In the genomic region with DNA sequence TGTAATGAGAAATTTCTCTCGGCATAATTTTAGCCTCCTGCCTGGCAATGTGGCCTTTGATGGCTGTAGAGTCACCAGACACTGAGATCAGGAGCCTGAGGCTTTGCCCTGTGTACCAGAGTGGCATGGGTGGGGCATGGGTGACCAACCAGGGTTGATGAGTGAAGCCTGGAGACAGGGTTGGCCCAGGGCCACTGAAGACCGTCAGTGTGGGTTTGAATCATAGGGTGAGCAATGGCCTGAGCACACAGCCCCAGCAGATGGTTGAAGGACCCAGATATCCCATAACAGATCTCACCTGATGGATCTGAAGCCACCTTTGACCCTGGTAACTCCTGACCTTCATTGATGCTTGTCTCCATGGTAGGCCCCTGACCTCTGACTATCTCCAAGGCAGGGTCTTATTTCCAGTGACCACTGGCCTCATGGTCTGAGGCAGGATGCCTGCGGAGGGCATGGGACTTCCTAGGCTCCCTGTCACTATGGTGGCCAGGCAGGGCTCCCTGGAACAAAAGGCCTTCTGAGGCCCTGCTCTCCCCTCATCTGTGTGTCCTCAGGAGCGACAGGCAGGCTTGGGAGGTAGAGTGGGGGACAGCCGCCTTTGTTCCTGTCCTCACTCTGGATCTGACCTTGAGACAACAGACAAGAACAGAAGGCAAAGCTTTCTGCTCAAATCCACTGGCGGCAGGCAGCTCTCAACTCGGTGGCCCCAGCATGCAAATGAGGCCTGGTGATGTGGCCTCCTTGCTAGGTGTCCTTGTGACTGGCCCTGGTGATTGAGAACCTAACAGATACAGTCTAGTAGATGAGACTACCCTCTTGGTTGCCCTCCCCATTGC, we compare ENCODE assay signal across 14 mouse cellular contexts. TPM values are rescaled to one million over a fixed set of nuclear protein-coding genes. Genes with fewer than 3 reads are reported as not detected.
A peak's percentile ranks its signal among the peaks of the same experiment; 100 is the strongest.
DNase-seq lines count a peak whose midpoint lies in the region; ATAC-seq and TF ChIP-seq lines count a peak whose summit lies in the region.
"Had no signal": no experiment of that assay in that cellular context is flagged by ENCODE, and none has a peak within 500 bp of the region (broad histone marks: within the 10 kb centered on the region; RNA-seq: fewer than 3 reads in every experiment).

No protein-coding gene starts in this region.

- no peak for TF ChIP-seq CTCF in hindbrain, postnatal 0 days (IDR thresholded peaks at IDR 0.05; ENCODE audit: low read depth)

- H3K36me3 ChIP-seq in forebrain, embryonic 13.5 days (ENCODE audit: poor library complexity, severe bottlenecking) = peaks cover 9% of the 10 kb centered on the region; the same call in 1 of the 2 replicates
- no peaks in the 10 kb centered on the region for H3K36me3 ChIP-seq in forebrain, embryonic 16.5 days (ENCODE audit: control insufficient read depth, insufficient read depth)
- H3K36me3 ChIP-seq in hindbrain, embryonic 11.5 days (ENCODE audit: control insufficient read depth, insufficient read depth, low read length) = no peaks in the 10 kb centered on the region
- H3K36me3 ChIP-seq in hindbrain, postnatal 0 days (ENCODE audit: insufficient read depth, low read length) = no peaks in the 10 kb centered on the region

- ATAC-seq in forebrain, embryonic 13.5 days = no peak
- no peak for ATAC-seq in forebrain, embryonic 16.5 days
- no peak for ATAC-seq in hindbrain, embryonic 11.5 days (ENCODE audit: low FRiP score)
- no peak for ATAC-seq in hindbrain, postnatal 0 days
- ATAC-seq: lung, postnatal 0 days had no signal

- H3K4me1 ChIP-seq in forebrain, embryonic 13.5 days = peaks cover 49% of the 10 kb centered on the region
- peaks cover 31% of the 10 kb centered on the region for H3K4me1 ChIP-seq in forebrain, embryonic 16.5 days (replicated peaks; ENCODE audit: control insufficient read depth, insufficient read depth, low read length)
- peaks cover 14% of the 10 kb centered on the region for H3K4me1 ChIP-seq in hindbrain, embryonic 11.5 days (replicated peaks; ENCODE audit: control insufficient read depth, insufficient read depth, low read length)
- H3K4me1 ChIP-seq in hindbrain, postnatal 0 days (ENCODE audit: insufficient read depth, low read length) = 0 out of 2 replicates have a peak, but pooled peaks cover 7% of the 10 kb centered on the region

- 70% methylated on average over 7 of the region's 7 CpGs for WGBS in forebrain, embryonic 13.5 days
- WGBS in forebrain, embryonic 16.5 days = 70% methylated on average over 7 of the region's 7 CpGs
- 61% methylated on average over 7 of the region's 7 CpGs for WGBS in hindbrain, embryonic 11.5 days
- 52% methylated on average over 7 of the region's 7 CpGs for WGBS in hindbrain, postnatal 0 days

- peak overlapping the region; percentile 10; the same call in 1 of the 2 replicates for H3K9ac ChIP-seq in forebrain, embryonic 13.5 days
- no peak overlapping the region for H3K9ac ChIP-seq in forebrain, embryonic 16.5 days (replicated peaks; ENCODE audit: low read depth, low read length)
- peak overlapping the region; percentile 19; the same call in 1 of the 2 replicates for H3K9ac ChIP-seq in hindbrain, embryonic 11.5 days (ENCODE audit: low read depth, low read length)
- no peak overlapping the region for H3K9ac ChIP-seq in hindbrain, postnatal 0 days (replicated peaks; ENCODE audit: low read length)
- H3K9ac ChIP-seq: kidney, embryonic 15.5 days had no signal

- no peak overlapping the region for H3K4me2 ChIP-seq in forebrain, embryonic 13.5 days
- no peak overlapping the region for H3K4me2 ChIP-seq in forebrain, embryonic 16.5 days (ENCODE audit: low read length)
- H3K4me2 ChIP-seq in hindbrain, embryonic 11.5 days (replicated peaks; ENCODE audit: low read depth, low read length) = no peak overlapping the region
- no peak overlapping the region for H3K4me2 ChIP-seq in hindbrain, postnatal 0 days (ENCODE audit: low read depth, low read length)
- H3K4me2 ChIP-seq: kidney, embryonic 15.5 days; liver, embryonic 11.5 days had no signal

- no peak overlapping the region for H3K27ac ChIP-seq in forebrain, embryonic 13.5 days
- no peak overlapping the region for H3K27ac ChIP-seq in forebrain, embryonic 16.5 days (ENCODE audit: low read length)
- no peak overlapping the region for H3K27ac ChIP-seq in hindbrain, embryonic 11.5 days (ENCODE audit: low read depth, low read length)
- no peak overlapping the region for H3K27ac ChIP-seq in hindbrain, postnatal 0 days
- H3K27ac ChIP-seq: kidney, embryonic 15.5 days had no signal

- DNase-seq in hindbrain, embryonic 11.5 days (ENCODE audit: low spot score) = no peak
- DNase-seq in hindbrain, postnatal 0 days (ENCODE audit: low spot score) = no peak
- DNase-seq in Muller cell, postnatal 12 days (ENCODE audit: inconsistent ontology term) = peak; percentile 69
- DNase-seq in induced T-regulatory cell, adult 2 months (ENCODE audit: low read depth) = peak; percentile 10
- DNase-seq in spleen, postnatal 10 days (ENCODE audit: low spot score in 2 of 2) = no peak
- DNase-seq in testis, postnatal 10 days (ENCODE audit: low spot score) = no peak
- DNase-seq: cerebellum, adult 18-20 months; gastrocnemius, postnatal 10 days; thymus, postnatal 4 days had no signal

- H3K9me3 ChIP-seq in forebrain, embryonic 13.5 days (replicated peaks) = no peaks in the 10 kb centered on the region
- H3K9me3 ChIP-seq in forebrain, embryonic 16.5 days (ENCODE audit: control insufficient read depth, low read length) = no peaks in the 10 kb centered on the region
- H3K9me3 ChIP-seq in hindbrain, embryonic 11.5 days (ENCODE audit: control insufficient read depth, low read length) = no peaks in the 10 kb centered on the region
- H3K9me3 ChIP-seq in hindbrain, postnatal 0 days (ENCODE audit: low read length) = no peaks in the 10 kb centered on the region
- H3K9me3 ChIP-seq: kidney, embryonic 15.5 days had no signal

- H3K4me3 ChIP-seq in forebrain, embryonic 13.5 days = no peak overlapping the region
- no peak overlapping the region for H3K4me3 ChIP-seq in forebrain, embryonic 16.5 days (replicated peaks; ENCODE audit: low read length)
- no peak overlapping the region for H3K4me3 ChIP-seq in hindbrain, embryonic 11.5 days (ENCODE audit: low read depth, low read length)
- H3K4me3 ChIP-seq in hindbrain, postnatal 0 days (ENCODE audit: low read length) = no peak overlapping the region
- H3K4me3 ChIP-seq: kidney, embryonic 15.5 days had no signal

- no peaks in the 10 kb centered on the region for H3K27me3 ChIP-seq in forebrain, embryonic 13.5 days
- H3K27me3 ChIP-seq in forebrain, embryonic 16.5 days (replicated peaks; ENCODE audit: control insufficient read depth, insufficient read depth, low read length) = no peaks in the 10 kb centered on the region
- no peaks in the 10 kb centered on the region for H3K27me3 ChIP-seq in hindbrain, embryonic 11.5 days (ENCODE audit: control insufficient read depth, insufficient read depth, low read length)
- no peaks in the 10 kb centered on the region for H3K27me3 ChIP-seq in hindbrain, postnatal 0 days (ENCODE audit: insufficient read depth, low read length)
- H3K27me3 ChIP-seq: kidney, embryonic 15.5 days had no signal

RNA-seq across cellular contexts. Expression of a gene that starts 1.6 kb away (rescaled TPM):
- polyA plus RNA-seq in forebrain, embryonic 13.5 days (2015; fragmentation: Nextera tagmentation; extraction: Ambion mirVana) = 17.7 and 19.5 TPM in 2 replicates
- polyA plus RNA-seq in forebrain, embryonic 16.5 days (2015; fragmentation: Nextera tagmentation; extraction: Ambion mirVana) = 24.8 and 25.4 TPM in 2 replicates
- polyA plus RNA-seq in hindbrain, embryonic 11.5 days (2014; fragmentation: Nextera tagmentation; extraction: Ambion mirVana) = 24.8 and 34.2 TPM in 2 replicates
- 24.0 and 32.8 TPM in 2 replicates for total RNA-seq in hindbrain, postnatal 0 days (2014; rRNA removed)
- polyA plus RNA-seq in hindbrain, postnatal 0 days (2015; fragmentation: Nextera tagmentation; extraction: Ambion mirVana) = 23.2 and 23.8 TPM in 2 replicates

RNA-seq across cellular contexts. Expression of a gene that starts 4.9 kb away (rescaled TPM):
- polyA plus RNA-seq in forebrain, embryonic 13.5 days (2015; fragmentation: Nextera tagmentation; extraction: Ambion mirVana) = 12.2 and 12.6 TPM in 2 replicates
- polyA plus RNA-seq in forebrain, embryonic 16.5 days (2015; fragmentation: Nextera tagmentation; extraction: Ambion mirVana) = 8.5 and 10.6 TPM in 2 replicates
- polyA plus RNA-seq in hindbrain, embryonic 11.5 days (2014; fragmentation: Nextera tagmentation; extraction: Ambion mirVana) = 7.6 and 9.4 TPM in 2 replicates
- 2.6 and 3.2 TPM in 2 replicates for total RNA-seq in hindbrain, postnatal 0 days (2014; rRNA removed)
- 4.3 and 4.4 TPM in 2 replicates for polyA plus RNA-seq in hindbrain, postnatal 0 days (2015; fragmentation: Nextera tagmentation; extraction: Ambion mirVana)

RNA-seq across cellular contexts. Expression of a gene that starts 11.9 kb away (rescaled TPM):
- polyA plus RNA-seq in forebrain, embryonic 13.5 days (2015; fragmentation: Nextera tagmentation; extraction: Ambion mirVana) = 274 and 308 TPM in 2 replicates
- 318 and 335 TPM in 2 replicates for polyA plus RNA-seq in forebrain, embryonic 16.5 days (2015; fragmentation: Nextera tagmentation; extraction: Ambion mirVana)
- 83.4 and 90.4 TPM in 2 replicates for polyA plus RNA-seq in hindbrain, embryonic 11.5 days (2014; fragmentation: Nextera tagmentation; extraction: Ambion mirVana)
- 257 and 261 TPM in 2 replicates for total RNA-seq in hindbrain, postnatal 0 days (2014; rRNA removed)
- polyA plus RNA-seq in hindbrain, postnatal 0 days (2015; fragmentation: Nextera tagmentation; extraction: Ambion mirVana) = 730 and 732 TPM in 2 replicates

RNA-seq across cellular contexts. Expression of a gene that starts 29.6 kb away (rescaled TPM):
- polyA plus RNA-seq in forebrain, embryonic 13.5 days (2015; fragmentation: Nextera tagmentation; extraction: Ambion mirVana) = 35.1 and 37.9 TPM in 2 replicates
- 26.5 and 30.9 TPM in 2 replicates for polyA plus RNA-seq in forebrain, embryonic 16.5 days (2015; fragmentation: Nextera tagmentation; extraction: Ambion mirVana)
- polyA plus RNA-seq in hindbrain, embryonic 11.5 days (2014; fragmentation: Nextera tagmentation; extraction: Ambion mirVana) = 66.7 and 67.1 TPM in 2 replicates
- total RNA-seq in hindbrain, postnatal 0 days (2014; rRNA removed) = 146 and 172 TPM in 2 replicates
- polyA plus RNA-seq in hindbrain, postnatal 0 days (2015; fragmentation: Nextera tagmentation; extraction: Ambion mirVana) = 14.7 and 15.8 TPM in 2 replicates

RNA-seq across cellular contexts. Expression of a gene that starts 37.0 kb away (rescaled TPM):
- 21.2 and 26.8 TPM in 2 replicates for polyA plus RNA-seq in forebrain, embryonic 13.5 days (2015; fragmentation: Nextera tagmentation; extraction: Ambion mirVana)
- 33.0 and 44.5 TPM in 2 replicates for polyA plus RNA-seq in forebrain, embryonic 16.5 days (2015; fragmentation: Nextera tagmentation; extraction: Ambion mirVana)
- 15.1 and 16.7 TPM in 2 replicates for polyA plus RNA-seq in hindbrain, embryonic 11.5 days (2014; fragmentation: Nextera tagmentation; extraction: Ambion mirVana)
- total RNA-seq in hindbrain, postnatal 0 days (2014; rRNA removed) = 270 and 288 TPM in 2 replicates
- polyA plus RNA-seq in hindbrain, postnatal 0 days (2015; fragmentation: Nextera tagmentation; extraction: Ambion mirVana) = 95.5 and 106 TPM in 2 replicates

Comparison
In these comparisons a context has a peak if more than half of its experiments do, and no peak if none do; other contexts are left out.
1. H3K9ac ChIP-seq: peak in forebrain, embryonic 13.5 days (single experiment) and hindbrain, embryonic 11.5 days (single experiment); none in forebrain, embryonic 16.5 days (single experiment) and hindbrain, postnatal 0 days (single experiment).
2. DNase-seq: peak in Muller cell, postnatal 12 days (single experiment) and induced T-regulatory cell, adult 2 months (single experiment); none in hindbrain, embryonic 11.5 days (single experiment), hindbrain, postnatal 0 days (single experiment), spleen, postnatal 10 days (0 of 2) and testis, postnatal 10 days (single experiment).